Mouse (Mus musculus) layer of hippocampus, postnatal 10 days (tissue): ENCODE results near the gene Ceacam1. TPM values are rescaled to one million over a fixed set of nuclear protein-coding genes. Genes with fewer than 3 reads are reported as not detected.

Experiments used
- DNase-seq, 2 experiments: peaks; one replicate each; pipeline ENCODE4 v3.0.0; 2021; ENCODE audit warnings: low spot score in 2 of 2
- total RNA-seq, 2 experiments: library from RNA; stranded (reverse); gene quantifications; 2 replicates each; pipeline ENCODE4 v1.2.3; 2021

Gene Ceacam1
- total RNA-seq, 2 experiments from 2014 or later = 2.1 to 2.4 TPM

GRCm38 (mm10) chr7:25411861-25412260 is 65.5 kb downstream of the Ceacam1 start:
- DNase-seq = no peak

Other genes starting within 250 kb of the Ceacam1 start
- gene Gsk3a, start 239.8 kb downstream of the Ceacam1 start, total RNA-seq = 100 to 1,000 TPM; 162 to 187 TPM
- 10 to 100 TPM; 38.1 to 39.5 TPM for gene Erf, start 226.8 kb downstream of the Ceacam1 start, total RNA-seq
- 100 to 1,000 TPM; 234 to 267 TPM for gene Cic, start 209.9 kb downstream of the Ceacam1 start, total RNA-seq
- gene Pafah1b3, start 179.6 kb downstream of the Ceacam1 start, total RNA-seq = 10 to 100 TPM; 63.0 to 67.6 TPM
- gene Prr19, start 176.2 kb downstream of the Ceacam1 start, total RNA-seq = under 1 TPM; 0.27 to 0.30 TPM
- 10 to 100 TPM; 66.4 to 70.3 TPM for gene Tmem145, start 171.5 kb downstream of the Ceacam1 start, total RNA-seq
- gene Megf8, start 160.4 kb downstream of the Ceacam1 start, total RNA-seq = 10 to 100 TPM; 79.7 to 87.1 TPM
- gene Cnfn, start 107.9 kb downstream of the Ceacam1 start, total RNA-seq = not detected
- gene Lipe, start 78.9 kb downstream of the Ceacam1 start, total RNA-seq = 1 to 10 TPM; 5.5 to 6.8 TPM
- gene Cxcl17, start 64.7 kb downstream of the Ceacam1 start, total RNA-seq = not detected
- gene Ceacam2, start 62.3 kb upstream of the Ceacam1 start, total RNA-seq = under 1 TPM; 0.11 to 0.23 TPM
- not detected for gene Erich4, start 138.3 kb upstream of the Ceacam1 start, total RNA-seq
- 10 to 100 TPM; 27.3 to 29.8 TPM for gene Dmac2, start 141.8 kb upstream of the Ceacam1 start, total RNA-seq
- gene B3gnt8, start 149.1 kb upstream of the Ceacam1 start, total RNA-seq = 1 to 10 TPM; 2.8 to 3.1 TPM
- gene Bckdha, start 181.4 kb upstream of the Ceacam1 start, total RNA-seq = 10 to 100 TPM; 33.2 to 36.1 TPM
- gene Exosc5, start 181.6 kb upstream of the Ceacam1 start, total RNA-seq = 10 to 100 TPM; 22.6 to 29.4 TPM
- 10 to 100 TPM; 37.2 to 46.4 TPM for gene Tmem91, start 197.6 kb upstream of the Ceacam1 start, total RNA-seq
- 10 to 100 TPM; 26.6 to 29.8 TPM for gene B9d2, start 203.2 kb upstream of the Ceacam1 start, total RNA-seq
- 10 to 100 TPM; 11.0 to 12.9 TPM for gene Tgfb1, start 209.4 kb upstream of the Ceacam1 start, total RNA-seq
- gene Ccdc97, start 241.5 kb upstream of the Ceacam1 start, total RNA-seq = 10 to 100 TPM; 44.4 to 45.8 TPM